Mouse (Mus musculus) olfactory bulb, adult 2 months (tissue): ENCODE results near the gene Parp8.

Experiments used
- CTCF ChIP-seq: fragments of 200-500 bp; IDR thresholded peaks from 2 replicates; pipeline ENCODE4 v1.5.1; 2012; ENCODE audit warnings: low read depth, mild to moderate bottlenecking, low read length, moderate library complexity; ENCODE audit not compliant: insufficient read depth
- POLR2A ChIP-seq: fragments of 200-500 bp; IDR thresholded peaks from 2 replicates; pipeline ENCODE4 v1.6.1; 2012; ENCODE audit warnings: mild to moderate bottlenecking, low read depth, low read length, moderate library complexity; ENCODE audit not compliant: insufficient read depth

GRCm38 (mm10) chr13:116972036-116972611, 53.2 kb downstream of the Parp8 start:
- TF ChIP-seq CTCF (no peak), POLR2A (no peak)
